Mouse (Mus musculus): ENCODE data around the gene H2-T22. TPM values are rescaled to one million over a fixed set of nuclear protein-coding genes. Genes with fewer than 3 reads are reported as not detected.
A peak's percentile ranks its signal among the peaks of the same experiment; 100 is the strongest.
"Not testable (repeated sequence)": the region's sequence is repeated elsewhere in the genome, so short reads cannot be mapped to it uniquely, and the experiment has no call there.

The H2-T22 gene
- polyA plus RNA-seq, 1 experiment from 2014 or later: 7.1 TPM

- Histone ChIP-seq H3K4me3 (no peak overlapping the region), H3K4me1 (replicated peaks) (peaks cover 15% of the 10 kb centered on the region), H3K27ac (replicated peaks) (no peak overlapping the region), H3K36me3 (no peaks in the 10 kb centered on the region), H3K9ac (no peak overlapping the region), H3K4me2 (no peak overlapping the region), H3K27me3 (no peaks in the 10 kb centered on the region), H3K9me3 (no peaks in the 10 kb centered on the region)
- ATAC-seq (ENCODE audit: low read depth): no peak
- 57% methylated on average over 5 of the region's 5 CpGs for WGBS
These were observed 17.4 kb downstream of the H2-T22 start for GRCm38 (mm10) chr17:36025197-36025596.

GRCm38 (mm10) chr17:36023710-36024654 is 18.6 kb downstream of the H2-T22 start:
- Histone ChIP-seq H3K4me3 (no peak overlapping the region), H3K27ac (replicated peaks) (no peak overlapping the region), H3K4me2 (no peak overlapping the region), H3K9ac (no peak overlapping the region), H3K4me1 (replicated peaks) (peaks cover 15% of the 10 kb centered on the region), H3K36me3 (no peaks in the 10 kb centered on the region), H3K9me3 (no peaks in the 10 kb centered on the region), H3K27me3 (no peaks in the 10 kb centered on the region)
- WGBS: 69% methylated on average over 9 of the region's 9 CpGs
- no peak for ATAC-seq (ENCODE audit: low read depth)

GRCm38 (mm10) chr17:36022922-36023321 is 19.6 kb downstream of the H2-T22 start:
- Histone ChIP-seq H3K4me1 (replicated peaks) (peaks cover 15% of the 10 kb centered on the region), H3K9ac (no peak overlapping the region), H3K27ac (replicated peaks) (no peak overlapping the region), H3K36me3 (no peaks in the 10 kb centered on the region), H3K4me3 (no peak overlapping the region), H3K4me2 (no peak overlapping the region), H3K9me3 (no peaks in the 10 kb centered on the region), H3K27me3 (no peaks in the 10 kb centered on the region)
- ATAC-seq (ENCODE audit: low read depth): no peak
- WGBS: 94% methylated on average over 6 of the region's 6 CpGs

GRCm38 (mm10) chr17:36022098-36022497 is 20.4 kb downstream of the H2-T22 start:
- H3K36me3 ChIP-seq: no peaks in the 10 kb centered on the region
- no peak for ATAC-seq (ENCODE audit: low read depth)
- H3K9ac ChIP-seq: no peak overlapping the region
- H3K27me3 ChIP-seq: no peaks in the 10 kb centered on the region
- no peaks in the 10 kb centered on the region for H3K9me3 ChIP-seq
- peaks cover 15% of the 10 kb centered on the region for H3K4me1 ChIP-seq (replicated peaks)
- 93% methylated on average over 9 of the region's 9 CpGs for WGBS
- H3K4me2 ChIP-seq: no peak overlapping the region
- no peak overlapping the region for H3K4me3 ChIP-seq
- no peak overlapping the region for H3K27ac ChIP-seq (replicated peaks)

GRCm38 (mm10) chr17:36021309-36021708 is 21.2 kb downstream of the H2-T22 start:
- H3K27me3 ChIP-seq: no peaks in the 10 kb centered on the region
- H3K4me3 ChIP-seq: no peak overlapping the region
- H3K9ac ChIP-seq: no peak overlapping the region
- no peaks in the 10 kb centered on the region for H3K9me3 ChIP-seq
- H3K4me1 ChIP-seq (replicated peaks): peaks cover 13% of the 10 kb centered on the region
- H3K4me2 ChIP-seq: no peak overlapping the region
- H3K27ac ChIP-seq (replicated peaks): no peak overlapping the region
- 97% methylated on average over 1 of the region's 1 CpGs for WGBS
- ATAC-seq (ENCODE audit: low read depth): no peak
- H3K36me3 ChIP-seq: no peaks in the 10 kb centered on the region

- ATAC-seq (ENCODE audit: low read depth): no peak
- Histone ChIP-seq H3K9ac (no peak within 1 kb of the TSS), H3K4me3 (no peak within 1 kb of the TSS), H3K4me1 (replicated peaks) (peaks cover 7% of the 10 kb centered on the region; the same call in 1 of the 2 replicates), H3K27ac (replicated peaks) (no peak within 1 kb of the TSS), H3K4me2 (0 out of 2 replicates have a peak within 1 kb of the TSS, but pooled peaks have one; percentile 14), H3K27me3 (no peaks in the 10 kb centered on the region), H3K9me3 (no peaks in the 10 kb centered on the region), H3K36me3 (peaks cover 5% of the 10 kb centered on the region)
- WGBS: 50% methylated on average over 15 of the region's 15 CpGs
These were observed 22.1 kb downstream of the H2-T22 start, which contains the start of gene H2-T24 for GRCm38 (mm10) chr17:36020191-36021073. TSS of gene H2-T24 (minus strand) at chr17:36020560.

- H3K9me3 ChIP-seq: no peaks in the 10 kb centered on the region
- no peak overlapping the region for H3K4me3 ChIP-seq
- H3K4me1 ChIP-seq (replicated peaks): peaks cover 7% of the 10 kb centered on the region; the same call in 1 of the 2 replicates
- no peak overlapping the region for H3K9ac ChIP-seq
- no peak overlapping the region for H3K4me2 ChIP-seq
- ATAC-seq (ENCODE audit: low read depth): no peak
- no peak overlapping the region for H3K27ac ChIP-seq (replicated peaks)
- H3K27me3 ChIP-seq: no peaks in the 10 kb centered on the region
- H3K36me3 ChIP-seq: peaks cover 14% of the 10 kb centered on the region
- 76% methylated on average over 3 of the region's 3 CpGs for WGBS
These were observed 23.0 kb downstream of the H2-T22 start for GRCm38 (mm10) chr17:36019519-36019918.

- no peak overlapping the region for H3K4me2 ChIP-seq
- H3K27ac ChIP-seq (replicated peaks): no peak overlapping the region
- H3K4me3 ChIP-seq: no peak overlapping the region
- H3K9me3 ChIP-seq: no peaks in the 10 kb centered on the region
- H3K9ac ChIP-seq: no peak overlapping the region
- H3K4me1 ChIP-seq (replicated peaks): peaks cover 4% of the 10 kb centered on the region; the same call in 1 of the 2 replicates
- ATAC-seq (ENCODE audit: low read depth): no peak
- 80% methylated on average over 2 of the region's 2 CpGs for whole genome bisulfite sequencing
- H3K36me3 ChIP-seq: peaks cover 20% of the 10 kb centered on the region
- no peaks in the 10 kb centered on the region for H3K27me3 ChIP-seq
These were observed 23.6 kb downstream of the H2-T22 start for GRCm38 (mm10) chr17:36018979-36019378.

GRCm38 (mm10) chr17:36017046-36017445 is 25.5 kb downstream of the H2-T22 start:
- Histone ChIP-seq H3K4me1 (replicated peaks) (no peaks in the 10 kb centered on the region), H3K9me3 (no peaks in the 10 kb centered on the region), H3K9ac (no peak overlapping the region), H3K36me3 (peaks cover 20% of the 10 kb centered on the region), H3K4me2 (no peak overlapping the region), H3K27ac (replicated peaks) (no peak overlapping the region), H3K4me3 (no peak overlapping the region), H3K27me3 (no peaks in the 10 kb centered on the region)
- WGBS: 95% methylated on average over 5 of the region's 5 CpGs
- no peak for ATAC-seq (ENCODE audit: low read depth)

- H3K4me3 ChIP-seq: no peak overlapping the region
- H3K27me3 ChIP-seq: no peaks in the 10 kb centered on the region
- WGBS: 92% methylated on average over 5 of the region's 5 CpGs
- H3K9ac ChIP-seq: no peak overlapping the region
- no peak for ATAC-seq (ENCODE audit: low read depth)
- no peaks in the 10 kb centered on the region for H3K4me1 ChIP-seq (replicated peaks)
- H3K9me3 ChIP-seq: no peaks in the 10 kb centered on the region
- peaks cover 20% of the 10 kb centered on the region for H3K36me3 ChIP-seq
- H3K27ac ChIP-seq (replicated peaks): no peak overlapping the region
- no peak overlapping the region for H3K4me2 ChIP-seq
These were observed 27.6 kb downstream of the H2-T22 start for GRCm38 (mm10) chr17:36014977-36015376.

- not testable (repeated sequence) for ATAC-seq (ENCODE audit: low read depth); H3K4me2 ChIP-seq; H3K27ac ChIP-seq (replicated peaks); H3K27me3 ChIP-seq; H3K4me3 ChIP-seq; H3K9me3 ChIP-seq; H3K9ac ChIP-seq; H3K4me1 ChIP-seq (replicated peaks)
- WGBS: 94% methylated on average over 7 of the region's 7 CpGs
- peaks cover 12% of the 10 kb centered on the region; the same call in 1 of the 2 replicates for H3K36me3 ChIP-seq
These were observed 38.1 kb downstream of the H2-T22 start for GRCm38 (mm10) chr17:36004409-36004808.

- Histone ChIP-seq H3K27me3 (no peaks in the 10 kb centered on the region), H3K9ac (no peak overlapping the region), H3K4me1 (replicated peaks) (0 out of 2 replicates have a peak, but pooled peaks cover 6% of the 10 kb centered on the region), H3K4me3 (no peak overlapping the region), H3K36me3 (peaks cover 12% of the 10 kb centered on the region; the same call in 1 of the 2 replicates), H3K27ac (replicated peaks) (no peak overlapping the region), H3K9me3 (no peaks in the 10 kb centered on the region), H3K4me2 (no peak overlapping the region)
- no peak for ATAC-seq (ENCODE audit: low read depth)
- 90% methylated on average over 7 of the region's 7 CpGs for WGBS
These were observed 39.2 kb downstream of the H2-T22 start for GRCm38 (mm10) chr17:36003331-36003730.
